Mouse (Mus musculus): ENCODE results near the gene Gstp1. TPM values are rescaled to one million over a fixed set of nuclear protein-coding genes. Genes with fewer than 3 reads are reported as not detected.
A peak's percentile ranks its signal among the peaks of the same experiment; 100 is the strongest.

The Gstp1 gene
- total and polyA plus RNA-seq, 2 experiments from 2014 or later: 266 to 440 TPM

DNA sequence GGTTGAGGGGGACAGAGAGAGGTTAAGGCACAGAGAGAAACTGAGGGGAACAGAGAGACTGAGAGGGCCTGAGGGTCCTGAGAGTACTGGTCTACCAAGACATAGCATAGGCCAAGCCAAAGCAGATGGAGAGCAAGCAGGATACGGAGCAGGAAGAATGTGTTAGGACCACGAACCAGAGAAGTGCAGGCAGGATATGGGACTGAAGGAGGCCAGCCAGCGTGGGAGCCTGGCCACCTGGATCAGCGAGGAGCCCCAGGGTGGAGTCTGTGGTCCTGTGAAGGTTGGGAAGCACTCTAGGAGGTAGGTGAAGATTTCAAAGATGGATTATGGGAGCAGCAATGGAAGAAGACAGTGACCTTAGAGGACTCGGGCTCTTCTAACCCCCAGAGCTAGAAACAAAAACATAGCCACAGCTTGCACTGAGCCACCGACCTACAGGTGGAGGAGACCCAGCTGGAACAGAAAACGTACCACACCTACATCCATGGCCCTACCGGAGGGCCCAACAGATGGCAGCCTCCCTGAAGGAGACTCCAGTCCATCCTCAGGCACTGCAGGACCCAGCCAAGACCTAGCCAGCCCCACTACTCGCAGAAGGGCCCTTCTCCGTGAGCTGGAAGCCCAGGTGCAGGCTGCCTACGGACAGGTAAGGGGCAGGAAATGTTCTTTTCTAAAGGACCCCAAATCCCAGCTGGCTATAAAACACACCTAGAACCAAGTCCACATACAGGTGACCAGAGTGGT, 44.6 kb upstream of the Gstp1 start:
- Histone ChIP-seq H3K9ac (replicated peaks; ENCODE audit: low read depth, low read length) (no peak overlapping the region), H3K4me2 (ENCODE audit: low read depth, low read length) (no peak overlapping the region), H3K4me1 (ENCODE audit: control insufficient read depth, insufficient read depth) (no peaks in the 10 kb centered on the region), H3K9me3 (replicated peaks; ENCODE audit: control insufficient read depth, low read length) (no peaks in the 10 kb centered on the region), H3K27me3 (ENCODE audit: control insufficient read depth, insufficient read depth, low read length) (no peaks in the 10 kb centered on the region), H3K4me3 (ENCODE audit: low read depth, low read length) (no peak overlapping the region), H3K27ac (ENCODE audit: low read depth) (no peak overlapping the region), H3K36me3 (replicated peaks; ENCODE audit: control insufficient read depth, insufficient read depth, low read length) (no peaks in the 10 kb centered on the region)
- 70% methylated on average over 11 of the region's 11 CpGs for WGBS
- DNase-seq (ENCODE audit: low spot score) (no peak), ATAC-seq (ENCODE audit: insufficient read depth, low read depth) (no peak)
- TF ChIP-seq CTCF (IDR thresholded peaks at IDR 0.05; ENCODE audit: low read depth) (no peak), EP300 (IDR thresholded peaks at IDR 0.05; ENCODE audit: low read depth) (no peak)

GRCm38 (mm10) chr19:4081394-4081793, 43.6 kb upstream of the Gstp1 start, which contains the start of gene Cabp2:
Gene Cabp2, plus strand, starts transcription at chr19:4081578.
- Histone ChIP-seq H3K4me3 (ENCODE audit: low read depth, low read length) (no peak within 1 kb of the TSS), H3K4me2 (ENCODE audit: low read depth, low read length) (no peak within 1 kb of the TSS), H3K9me3 (replicated peaks; ENCODE audit: control insufficient read depth, low read length) (no peaks in the 10 kb centered on the region), H3K27ac (ENCODE audit: low read depth) (no peak within 1 kb of the TSS), H3K27me3 (ENCODE audit: control insufficient read depth, insufficient read depth, low read length) (no peaks in the 10 kb centered on the region), H3K36me3 (replicated peaks; ENCODE audit: control insufficient read depth, insufficient read depth, low read length) (no peaks in the 10 kb centered on the region), H3K4me1 (ENCODE audit: control insufficient read depth, insufficient read depth) (no peaks in the 10 kb centered on the region), H3K9ac (replicated peaks; ENCODE audit: low read depth, low read length) (no peak within 1 kb of the TSS)
- WGBS: 64% methylated on average over 3 of the region's 3 CpGs
- no peak for TF ChIP-seq EP300 (IDR thresholded peaks at IDR 0.05; ENCODE audit: low read depth)
- TF ChIP-seq CTCF (IDR thresholded peaks at IDR 0.05; ENCODE audit: low read depth): no peak
- no peak for ATAC-seq (ENCODE audit: insufficient read depth, low read depth)
- no peak for DNase-seq (ENCODE audit: low spot score)

DNA sequence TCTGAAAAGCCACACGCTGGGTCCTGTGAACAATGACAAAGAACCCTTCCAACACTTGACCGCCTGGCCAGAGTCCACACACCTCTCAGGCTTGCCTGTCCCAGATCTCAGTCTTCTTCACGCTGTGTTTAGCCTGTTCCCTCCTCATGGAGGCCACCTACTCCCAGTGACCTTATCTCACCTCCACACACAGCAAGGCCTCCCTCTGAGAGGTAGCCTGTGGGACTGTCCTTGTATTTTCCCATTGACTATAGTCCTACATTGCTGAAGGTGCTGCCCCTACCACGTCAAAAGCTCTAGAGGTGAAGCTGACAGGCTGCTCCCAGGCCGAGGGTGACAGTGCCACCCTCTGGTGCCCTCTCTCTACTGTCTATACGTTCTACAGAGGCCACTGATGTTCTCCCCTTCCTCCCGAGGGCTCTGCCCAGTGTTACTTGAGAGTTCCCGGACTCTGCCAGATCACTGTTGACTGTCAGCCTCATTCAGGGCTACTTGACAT, 42.8 kb upstream of the Gstp1 start:
- no peak for DNase-seq (ENCODE audit: low spot score)
- Histone ChIP-seq H3K4me1 (ENCODE audit: control insufficient read depth, insufficient read depth) (no peaks in the 10 kb centered on the region), H3K36me3 (replicated peaks; ENCODE audit: control insufficient read depth, insufficient read depth, low read length) (no peaks in the 10 kb centered on the region), H3K27ac (ENCODE audit: low read depth) (no peak overlapping the region), H3K27me3 (ENCODE audit: control insufficient read depth, insufficient read depth, low read length) (no peaks in the 10 kb centered on the region), H3K4me2 (ENCODE audit: low read depth, low read length) (no peak overlapping the region), H3K9ac (replicated peaks; ENCODE audit: low read depth, low read length) (no peak overlapping the region), H3K9me3 (replicated peaks; ENCODE audit: control insufficient read depth, low read length) (no peaks in the 10 kb centered on the region), H3K4me3 (ENCODE audit: low read depth, low read length) (no peak overlapping the region)
- TF ChIP-seq CTCF (IDR thresholded peaks at IDR 0.05; ENCODE audit: low read depth) (peak; percentile 44), EP300 (IDR thresholded peaks at IDR 0.05; ENCODE audit: low read depth) (no peak)
- ATAC-seq (ENCODE audit: insufficient read depth, low read depth): peak; percentile 59
- WGBS: 49% methylated on average over 8 of the region's 8 CpGs

DNA sequence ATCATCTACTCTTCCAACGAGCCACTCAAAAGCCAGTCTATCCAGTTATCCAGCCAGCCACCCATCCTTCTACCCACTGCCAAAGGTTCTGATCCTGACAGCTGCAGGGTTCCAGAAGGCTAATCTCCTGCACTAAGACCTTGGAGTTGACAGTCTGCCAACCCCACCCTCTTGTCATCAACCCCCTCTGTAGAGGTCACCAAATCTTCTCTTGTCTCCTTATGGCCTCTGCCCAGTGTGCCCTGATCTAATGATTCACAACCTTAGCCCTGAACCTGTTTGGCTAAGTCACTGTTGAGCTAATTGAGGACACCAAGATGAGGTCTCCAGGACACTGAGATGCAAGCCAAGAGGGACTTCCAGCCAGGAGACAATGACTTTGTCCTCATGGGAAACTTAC, 41.8 kb upstream of the Gstp1 start:
- H3K27me3 ChIP-seq (ENCODE audit: control insufficient read depth, insufficient read depth, low read length): no peaks in the 10 kb centered on the region
- TF ChIP-seq CTCF (IDR thresholded peaks at IDR 0.05; ENCODE audit: low read depth): no peak
- TF ChIP-seq EP300 (IDR thresholded peaks at IDR 0.05; ENCODE audit: low read depth): no peak
- H3K9me3 ChIP-seq (replicated peaks; ENCODE audit: control insufficient read depth, low read length): no peaks in the 10 kb centered on the region
- H3K4me1 ChIP-seq (ENCODE audit: control insufficient read depth, insufficient read depth): no peaks in the 10 kb centered on the region
- no peaks in the 10 kb centered on the region for H3K36me3 ChIP-seq (replicated peaks; ENCODE audit: control insufficient read depth, insufficient read depth, low read length)
- H3K27ac ChIP-seq (ENCODE audit: low read depth): no peak overlapping the region
- WGBS: 61% methylated on average over 1 of the region's 1 CpGs
- H3K4me2 ChIP-seq (ENCODE audit: low read depth, low read length): no peak overlapping the region
- no peak for ATAC-seq (ENCODE audit: insufficient read depth, low read depth)
- DNase-seq (ENCODE audit: low spot score): no peak
- H3K4me3 ChIP-seq (ENCODE audit: low read depth, low read length): no peak overlapping the region
- no peak overlapping the region for H3K9ac ChIP-seq (replicated peaks; ENCODE audit: low read depth, low read length)

DNA sequence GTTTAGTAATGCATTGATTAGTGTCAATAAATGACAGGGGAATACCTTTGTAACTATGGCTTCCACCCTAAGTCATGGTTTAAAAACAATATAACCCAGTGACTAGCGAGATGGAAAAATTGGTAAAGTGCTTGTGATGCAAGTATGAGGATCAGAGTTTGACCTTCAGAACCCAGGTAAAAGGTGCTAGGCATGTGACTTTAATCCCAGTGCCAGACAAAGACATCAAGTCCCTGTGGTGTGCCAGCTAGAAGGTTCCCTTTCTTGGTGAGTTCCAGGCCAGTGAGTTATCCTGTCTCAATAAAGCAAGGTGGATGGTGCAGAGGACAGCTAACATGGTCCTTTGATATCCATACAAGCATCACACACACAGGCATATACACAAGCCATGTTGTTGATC, 37.7 kb upstream of the Gstp1 start:
- TF ChIP-seq CTCF (IDR thresholded peaks at IDR 0.05; ENCODE audit: low read depth) (no peak), EP300 (IDR thresholded peaks at IDR 0.05; ENCODE audit: low read depth) (no peak)
- H3K36me3 ChIP-seq (replicated peaks; ENCODE audit: control insufficient read depth, insufficient read depth, low read length): no peaks in the 10 kb centered on the region
- H3K9ac ChIP-seq (replicated peaks; ENCODE audit: low read depth, low read length): no peak overlapping the region
- DNase-seq (ENCODE audit: low spot score): no peak
- no peak overlapping the region for H3K27ac ChIP-seq (ENCODE audit: low read depth)
- ATAC-seq (ENCODE audit: insufficient read depth, low read depth): no peak
- H3K27me3 ChIP-seq (ENCODE audit: control insufficient read depth, insufficient read depth, low read length): no peaks in the 10 kb centered on the region
- no peak overlapping the region for H3K4me2 ChIP-seq (ENCODE audit: low read depth, low read length)
- WGBS: 87% methylated on average over 1 of the region's 1 CpGs
- H3K4me1 ChIP-seq (ENCODE audit: control insufficient read depth, insufficient read depth): no peaks in the 10 kb centered on the region
- H3K4me3 ChIP-seq (ENCODE audit: low read depth, low read length): no peak overlapping the region
- no peaks in the 10 kb centered on the region for H3K9me3 ChIP-seq (replicated peaks; ENCODE audit: control insufficient read depth, low read length)

Data from heart, postnatal 0 days (tissue).